Mouse (Mus musculus): Measurements from ENCODE around the gene Ces4a. TPM values are rescaled to one million over a fixed set of nuclear protein-coding genes. Genes with fewer than 3 reads are reported as not detected.
"Not testable (repeated sequence)": the region's sequence is repeated elsewhere in the genome, so short reads cannot be mapped to it uniquely, and the experiment has no call there.

The Ces4a gene
- total RNA-seq (2021): not detected
- long read RNA-seq, experiment 1: 0 reads
- long read RNA-seq, experiment 2, partial matches to known transcripts: 0 of 2 reads
- long read RNA-seq, experiment 2, other reads (novel, unspliced or antisense): 2 of 2 reads

GRCm38 (mm10) chr8:105131509-105131908 is at the start of gene Ces4a:
TSS of gene Ces4a (plus strand) at chr8:105131800.
- Histone ChIP-seq H3K4me3 (no peak within 1 kb of the TSS), H3K27ac (no peak within 1 kb of the TSS)
- TF ChIP-seq CTCF (IDR thresholded peaks at IDR 0.05): no peak
- DNase-seq (ENCODE audit: extremely low spot score in 1 of 2, low spot score in 2 of 2): no peak
- intact Hi-C loops (cut with DNase I): no loop called here

GRCm38 (mm10) chr8:105083449-105084050 is 48.0 kb upstream of the Ces4a start, which contains the start of gene Ces3b:
TSS of gene Ces3b (plus strand) at chr8:105083753.
- DNase-seq (ENCODE audit: extremely low spot score in 1 of 2, low spot score in 2 of 2): no peak
- TF ChIP-seq CTCF (IDR thresholded peaks at IDR 0.05): no peak
- intact Hi-C loops (cut with DNase I): no loop called here
- Histone ChIP-seq H3K4me3 (no peak within 1 kb of the TSS), H3K27ac (no peak within 1 kb of the TSS)

- DNase-seq (ENCODE audit: extremely low spot score in 1 of 2, low spot score in 2 of 2); H3K27ac ChIP-seq; intact Hi-C loops (cut with DNase I); H3K4me3 ChIP-seq: not testable (repeated sequence)
Observed at GRCm38 (mm10) chr8:105088166-105088565, 43.4 kb upstream of the Ces4a start.

- TF ChIP-seq CTCF (IDR thresholded peaks at IDR 0.05): no peak
- intact Hi-C loops (cut with DNase I): no loop called here
- Histone ChIP-seq H3K27ac (no peak overlapping the region), H3K4me3 (no peak overlapping the region)
- no peak for DNase-seq (ENCODE audit: extremely low spot score in 1 of 2, low spot score in 2 of 2)
Observed at GRCm38 (mm10) chr8:105088581-105088980, 43.0 kb upstream of the Ces4a start.

GRCm38 (mm10) chr8:105093992-105094391 is 37.6 kb upstream of the Ces4a start:
- intact Hi-C loops (cut with DNase I): no loop called here
- TF ChIP-seq CTCF (IDR thresholded peaks at IDR 0.05): no peak
- H3K27ac ChIP-seq: no peak overlapping the region
- no peak overlapping the region for H3K4me3 ChIP-seq
- DNase-seq (ENCODE audit: extremely low spot score in 1 of 2, low spot score in 2 of 2): no peak

- intact Hi-C loops (cut with DNase I): loop anchor here (10.0 kb wide), 1 partner anchor 447 kb away; no protein-coding TSS in a partner anchor
- DNase-seq (ENCODE audit: extremely low spot score in 1 of 2, low spot score in 2 of 2); H3K4me3 ChIP-seq; H3K27ac ChIP-seq: not testable (repeated sequence)
Observed at GRCm38 (mm10) chr8:105102101-105102785, 29.4 kb upstream of the Ces4a start.

GRCm38 (mm10) chr8:105103701-105104100 is 27.9 kb upstream of the Ces4a start:
- intact Hi-C loops (cut with DNase I): loop anchor here (10.0 kb wide), 1 partner anchor 449 kb away; no protein-coding TSS in a partner anchor
- not testable (repeated sequence) for DNase-seq (ENCODE audit: extremely low spot score in 1 of 2, low spot score in 2 of 2); H3K4me3 ChIP-seq; H3K27ac ChIP-seq

- no peak overlapping the region for H3K4me3 ChIP-seq
- no peak for DNase-seq (ENCODE audit: extremely low spot score in 1 of 2, low spot score in 2 of 2)
- intact Hi-C loops (cut with DNase I): loop anchor here (10.0 kb wide), 1 partner anchor 449 kb away; no protein-coding TSS in a partner anchor
- no peak overlapping the region for H3K27ac ChIP-seq
- TF ChIP-seq CTCF (IDR thresholded peaks at IDR 0.05): no peak
Observed at GRCm38 (mm10) chr8:105104220-105104619, 27.4 kb upstream of the Ces4a start.

- no peak for DNase-seq (ENCODE audit: extremely low spot score in 1 of 2, low spot score in 2 of 2)
- intact Hi-C loops (cut with DNase I): no loop called here
- TF ChIP-seq CTCF (IDR thresholded peaks at IDR 0.05): no peak
- H3K4me3 ChIP-seq: no peak overlapping the region
- no peak overlapping the region for H3K27ac ChIP-seq
Observed at GRCm38 (mm10) chr8:105129864-105130263, 1.7 kb upstream of the Ces4a start.

- Histone ChIP-seq H3K4me3 (no peak overlapping the region), H3K27ac (no peak overlapping the region)
- intact Hi-C loops (cut with DNase I): loop anchor here (2.0 kb wide), 1 partner anchor 80 kb away; no protein-coding TSS in a partner anchor
- peak; percentile 23 to 46 for DNase-seq (ENCODE audit: extremely low spot score in 1 of 2, low spot score in 2 of 2)
- TF ChIP-seq CTCF (IDR thresholded peaks at IDR 0.05): peak; percentile 84
Observed at GRCm38 (mm10) chr8:105138423-105138822, 6.8 kb downstream of the Ces4a start.

GRCm38 (mm10) chr8:105142395-105142794 is 10.8 kb downstream of the Ces4a start:
- intact Hi-C loops (cut with DNase I): no loop called here
- no peak overlapping the region for H3K27ac ChIP-seq
- no peak overlapping the region for H3K4me3 ChIP-seq
- DNase-seq (ENCODE audit: extremely low spot score in 1 of 2, low spot score in 2 of 2): no peak
- no peak for TF ChIP-seq CTCF (IDR thresholded peaks at IDR 0.05)

GRCm38 (mm10) chr8:105151654-105152053 is 20.1 kb downstream of the Ces4a start:
- TF ChIP-seq CTCF (IDR thresholded peaks at IDR 0.05): no peak
- H3K27ac ChIP-seq: no peak overlapping the region
- intact Hi-C loops (cut with DNase I): no loop called here
- no peak for DNase-seq (ENCODE audit: extremely low spot score in 1 of 2, low spot score in 2 of 2)
- H3K4me3 ChIP-seq: no peak overlapping the region

Measured in left cerebral cortex, adult 2 months (tissue).